Mouse (Mus musculus): ENCODE measurements at regions not wholly inside any gene's neighbourhood (a gene's known extent, or its start where the extent isn't known, plus 50 kb on each side); places are given as distances from the start of the nearest gene placed in this dataset.

- no peak for DNase-seq
These were observed 189.1 kb upstream of the Bmp2 start for GRCm38 (mm10) chr2:133362693-133363443.

- DNase-seq, result no peak
These were observed 180.3 kb upstream of the Bmp2 start for GRCm38 (mm10) chr2:133371490-133372215.

GRCm38 (mm10) chr2:133373543-133373942 is 178.4 kb upstream of the Bmp2 start:
- DNase-seq, result no peak

- peak; percentile 75 for DNase-seq
These were observed 170.9 kb upstream of the Bmp2 start for GRCm38 (mm10) chr2:133381054-133381453.

GRCm38 (mm10) chr2:133383135-133383920 is 168.6 kb upstream of the Bmp2 start:
- DNase-seq, result no peak

- DNase-seq, result no peak
These were observed 166.7 kb upstream of the Bmp2 start for GRCm38 (mm10) chr2:133385297-133385696.

GRCm38 (mm10) chr2:133387349-133387748 is 164.6 kb upstream of the Bmp2 start:
- no peak for DNase-seq

GRCm38 (mm10) chr2:133392298-133392697 is 159.7 kb upstream of the Bmp2 start:
- DNase-seq, result peak; percentile 18

GRCm38 (mm10) chr2:133397566-133397965 is 154.4 kb upstream of the Bmp2 start:
- no peak for DNase-seq

GRCm38 (mm10) chr2:133399059-133399690 is 152.8 kb upstream of the Bmp2 start:
- DNase-seq, result no peak

GRCm38 (mm10) chr2:133400963-133401362 is 151.0 kb upstream of the Bmp2 start:
- DNase-seq, result no peak

GRCm38 (mm10) chr2:133416990-133417581 is 134.9 kb upstream of the Bmp2 start:
- no peak for DNase-seq

GRCm38 (mm10) chr2:133419686-133420303 is 132.2 kb upstream of the Bmp2 start:
- no peak for DNase-seq

GRCm38 (mm10) chr2:133425538-133425937 is 126.4 kb upstream of the Bmp2 start:
- no peak for DNase-seq

GRCm38 (mm10) chr2:133427039-133427438 is 124.9 kb upstream of the Bmp2 start:
- no peak for DNase-seq

GRCm38 (mm10) chr2:133429369-133430062 is 122.4 kb upstream of the Bmp2 start:
- no peak for DNase-seq

- peak; percentile 69 for DNase-seq
These were observed 121.1 kb upstream of the Bmp2 start for GRCm38 (mm10) chr2:133430741-133431438.

GRCm38 (mm10) chr2:133432141-133432813 is 119.7 kb upstream of the Bmp2 start:
- no peak for DNase-seq
